Mouse (Mus musculus) limb, embryonic 13.5 days (tissue): ENCODE results near the gene Amacr. TPM values are rescaled to one million over a fixed set of nuclear protein-coding genes. Genes with fewer than 3 reads are reported as not detected.
"Not testable (repeated sequence)": the region's sequence is repeated elsewhere in the genome, so short reads cannot be mapped to it uniquely, and the experiment has no call there.

Experiments used
- ATAC-seq: fragments of 200-750 bp; cut with Nextera tagmentation; 2 replicates; pipeline ENCODE4 v1.8.0; 2017; ENCODE audit warnings: low read depth, moderate number of reproducible peaks, moderate TSS enrichment; ENCODE audit not compliant: low FRiP score
- H3K27ac ChIP-seq: fragments of 300-500 bp; sonication (generic); 2 replicates; pipeline ENCODE4 v1.5.1; 2015; ENCODE audit warnings: inconsistent platforms, mild to moderate bottlenecking, moderate library complexity
- H3K27me3 ChIP-seq: fragments of 300-500 bp; sonication (generic); 2 replicates; pipeline ENCODE4 v1.6.1; 2015; ENCODE audit warnings: mild to moderate bottlenecking, inconsistent platforms
- H3K36me3 ChIP-seq: fragments of 300-500 bp; sonication (generic); 2 replicates; pipeline ENCODE4 v1.6.1; 2015; ENCODE audit warnings: inconsistent platforms, mild to moderate bottlenecking, moderate library complexity
- H3K4me1 ChIP-seq: fragments of 300-500 bp; sonication (generic); 2 replicates; pipeline ENCODE4 v1.6.1; 2015; ENCODE audit warnings: inconsistent platforms
- H3K4me2 ChIP-seq: fragments of 300-500 bp; sonication (generic); replicated peaks from 2 replicates; pipeline ENCODE4 v1.6.1; 2015; ENCODE audit warnings: inconsistent platforms, mild to moderate bottlenecking, moderate library complexity
- H3K4me3 ChIP-seq: fragments of 300-500 bp; sonication (generic); 2 replicates; pipeline ENCODE4 v1.5.1; 2015; ENCODE audit warnings: moderate library complexity, mild to moderate bottlenecking, inconsistent platforms
- H3K9ac ChIP-seq: fragments of 300-500 bp; sonication (generic); 2 replicates; pipeline ENCODE4 v1.6.1; 2015; ENCODE audit warnings: mild to moderate bottlenecking, inconsistent platforms
- H3K9me3 ChIP-seq: fragments of 300-500 bp; sonication (generic); 2 replicates; pipeline ENCODE4 v1.6.1; 2016; ENCODE audit warnings: inconsistent platforms
- WGBS: fragments of 180-500 bp; shearing (Covaris S2); methylation state at CpG from one replicate; pipeline ENCODE4 v1.1.7; 2015; 5-methylcytosine and 5-hydroxymethylcytosine counted together
- polyA plus RNA-seq: library from polyadenylated mRNA; unstranded; fragments of >200 nt; fragmentation: Nextera tagmentation; extraction: Ambion mirVana; gene quantifications from 2 replicates; pipeline ENCODE4 v1.2.1, GENCODE M21; 2015

The Amacr gene
- polyA plus RNA-seq, 1 experiment from 2014 or later, result 21.3 TPM

GRCm38 (mm10) chr15:10959277-10960026, 22.1 kb upstream of the Amacr start:
- Histone ChIP-seq H3K4me2 (no peak overlapping the region), H3K4me1 (no peaks in the 10 kb centered on the region), H3K4me3 (no peak overlapping the region), H3K9ac (no peak overlapping the region), H3K36me3 (no peaks in the 10 kb centered on the region), H3K27ac (no peak overlapping the region), H3K9me3 (no peaks in the 10 kb centered on the region), H3K27me3 (no peaks in the 10 kb centered on the region)
- 82% methylated on average over 15 of the region's 15 CpGs for WGBS
- no peak for ATAC-seq

- Histone ChIP-seq H3K27me3 (no peaks in the 10 kb centered on the region), H3K4me3 (no peak overlapping the region), H3K4me2 (no peak overlapping the region), H3K4me1 (no peaks in the 10 kb centered on the region), H3K36me3 (no peaks in the 10 kb centered on the region), H3K9ac (no peak overlapping the region), H3K9me3 (no peaks in the 10 kb centered on the region), H3K27ac (no peak overlapping the region)
- ATAC-seq, result no peak
- WGBS, result 92% methylated on average over 5 of the region's 5 CpGs
Measured at GRCm38 (mm10) chr15:10960267-10960666, 21.3 kb upstream of the Amacr start.

- ATAC-seq, result no peak
Measured at GRCm38 (mm10) chr15:10962601-10963000, 19.0 kb upstream of the Amacr start.

GRCm38 (mm10) chr15:10969439-10969838, 12.1 kb upstream of the Amacr start:
- 75% methylated on average over 3 of the region's 3 CpGs for WGBS
- Histone ChIP-seq H3K27me3 (no peaks in the 10 kb centered on the region), H3K9ac (no peak overlapping the region), H3K27ac (no peak overlapping the region), H3K4me1 (no peaks in the 10 kb centered on the region), H3K36me3 (no peaks in the 10 kb centered on the region), H3K4me2 (no peak overlapping the region), H3K4me3 (no peak overlapping the region), H3K9me3 (no peaks in the 10 kb centered on the region)
- no peak for ATAC-seq

More at GRCm38 (mm10) chr15:10962601-10963000, 19.0 kb upstream of the Amacr start:
- Histone ChIP-seq H3K9ac (no peak overlapping the region), H3K4me2 (no peak overlapping the region), H3K4me1 (no peaks in the 10 kb centered on the region), H3K27ac (no peak overlapping the region), H3K4me3 (no peak overlapping the region), H3K36me3 (no peaks in the 10 kb centered on the region), H3K9me3 (no peaks in the 10 kb centered on the region), H3K27me3 (no peaks in the 10 kb centered on the region)
- 92% methylated on average over 2 of the region's 2 CpGs for WGBS

- no peak overlapping the region for H3K27ac ChIP-seq
- no peaks in the 10 kb centered on the region for H3K36me3 ChIP-seq
- no peaks in the 10 kb centered on the region for H3K4me1 ChIP-seq
- H3K9me3 ChIP-seq, result no peaks in the 10 kb centered on the region
- no peaks in the 10 kb centered on the region for H3K27me3 ChIP-seq
- no peak overlapping the region for H3K9ac ChIP-seq
- no peak for ATAC-seq
- WGBS, result 88% methylated on average over 5 of the region's 5 CpGs
- H3K4me2 ChIP-seq, result no peak overlapping the region
- no peak overlapping the region for H3K4me3 ChIP-seq
Measured at GRCm38 (mm10) chr15:10970777-10971176, 10.8 kb upstream of the Amacr start.

- no peaks in the 10 kb centered on the region for H3K27me3 ChIP-seq
- no peaks in the 10 kb centered on the region for H3K9me3 ChIP-seq
- H3K4me3 ChIP-seq, result no peak overlapping the region
- H3K27ac ChIP-seq, result no peak overlapping the region
- H3K9ac ChIP-seq, result no peak overlapping the region
- H3K4me2 ChIP-seq, result no peak overlapping the region
- no peak for ATAC-seq
- H3K4me1 ChIP-seq, result peaks cover 5% of the 10 kb centered on the region; the same call in 1 of the 2 replicates
- H3K36me3 ChIP-seq, result no peaks in the 10 kb centered on the region
Measured at GRCm38 (mm10) chr15:10977151-10977550, 4.4 kb upstream of the Amacr start.

- no peak for ATAC-seq
- H3K4me2 ChIP-seq, result peak overlapping the region; percentile 66
- peak overlapping the region; percentile 73 for H3K4me3 ChIP-seq
- H3K9ac ChIP-seq, result peak overlapping the region; percentile 83; the same call in 1 of the 2 replicates
- WGBS, result 69% methylated on average over 2 of the region's 2 CpGs
- peaks cover 6% of the 10 kb centered on the region; the same call in 1 of the 2 replicates for H3K36me3 ChIP-seq
- H3K4me1 ChIP-seq, result peaks cover 8% of the 10 kb centered on the region; the same call in 1 of the 2 replicates
- no peak overlapping the region for H3K27ac ChIP-seq
- no peaks in the 10 kb centered on the region for H3K9me3 ChIP-seq
- no peaks in the 10 kb centered on the region for H3K27me3 ChIP-seq
Measured at GRCm38 (mm10) chr15:10980712-10981111, 844 bp upstream of the Amacr start.

GRCm38 (mm10) chr15:10982064-10982435, 494 bp downstream of the Amacr start:
- peak overlapping the region; percentile 73 for H3K4me3 ChIP-seq
- 5% methylated on average over 6 of the region's 6 CpGs for WGBS
- 0 out of 2 replicates have a peak, but pooled peaks have one; percentile 2 for ATAC-seq

GRCm38 (mm10) chr15:10985756-10986155, 4.2 kb downstream of the Amacr start:
- WGBS, result 86% methylated on average over 6 of the region's 6 CpGs

More at GRCm38 (mm10) chr15:10982064-10982435, 494 bp downstream of the Amacr start:
- H3K9ac ChIP-seq, result peak overlapping the region; percentile 83
- H3K27ac ChIP-seq, result peak overlapping the region; percentile 90
- peaks cover 15% of the 10 kb centered on the region; the same call in 1 of the 2 replicates for H3K36me3 ChIP-seq
- H3K27me3 ChIP-seq, result no peaks in the 10 kb centered on the region
- no peaks in the 10 kb centered on the region for H3K9me3 ChIP-seq
- H3K4me1 ChIP-seq, result peaks cover 8% of the 10 kb centered on the region; the same call in 1 of the 2 replicates
- H3K4me2 ChIP-seq, result peak overlapping the region; percentile 66

GRCm38 (mm10) chr15:10986477-10986876, 4.9 kb downstream of the Amacr start:
- not testable (repeated sequence) for H3K27ac ChIP-seq, H3K4me1 ChIP-seq, H3K27me3 ChIP-seq, ATAC-seq, H3K4me3 ChIP-seq, H3K4me2 ChIP-seq, H3K9ac ChIP-seq, H3K9me3 ChIP-seq
- peaks cover 35% of the 10 kb centered on the region for H3K36me3 ChIP-seq
- WGBS, result 74% methylated on average over 2 of the region's 2 CpGs

More at GRCm38 (mm10) chr15:10985756-10986155, 4.2 kb downstream of the Amacr start:
- Histone ChIP-seq H3K36me3 (peaks cover 34% of the 10 kb centered on the region), H3K27ac (no peak overlapping the region), H3K9ac (no peak overlapping the region), H3K4me2 (no peak overlapping the region), H3K27me3 (no peaks in the 10 kb centered on the region), H3K9me3 (no peaks in the 10 kb centered on the region), H3K4me3 (no peak overlapping the region), H3K4me1 (peaks cover 6% of the 10 kb centered on the region; the same call in 1 of the 2 replicates)
- no peak for ATAC-seq

- no peak overlapping the region for H3K4me2 ChIP-seq
- H3K9ac ChIP-seq, result no peak overlapping the region
- ATAC-seq, result no peak
- no peaks in the 10 kb centered on the region for H3K4me1 ChIP-seq
- H3K4me3 ChIP-seq, result no peak overlapping the region
- H3K27ac ChIP-seq, result no peak overlapping the region
- 51% methylated on average over 2 of the region's 2 CpGs for WGBS
- no peaks in the 10 kb centered on the region for H3K9me3 ChIP-seq
- peaks cover 38% of the 10 kb centered on the region for H3K36me3 ChIP-seq
- no peaks in the 10 kb centered on the region for H3K27me3 ChIP-seq
Measured at GRCm38 (mm10) chr15:10990411-10990810, 8.9 kb downstream of the Amacr start.

GRCm38 (mm10) chr15:10991566-10991965, 10.0 kb downstream of the Amacr start:
- no peak overlapping the region for H3K4me2 ChIP-seq
- no peak overlapping the region for H3K27ac ChIP-seq
- WGBS, result 94% methylated on average over 1 of the region's 1 CpGs
- no peaks in the 10 kb centered on the region for H3K27me3 ChIP-seq
- H3K36me3 ChIP-seq, result peaks cover 40% of the 10 kb centered on the region
- ATAC-seq, result no peak
- H3K9ac ChIP-seq, result no peak overlapping the region
- H3K4me1 ChIP-seq, result no peaks in the 10 kb centered on the region
- H3K4me3 ChIP-seq, result no peak overlapping the region
- H3K9me3 ChIP-seq, result no peaks in the 10 kb centered on the region
